Mouse (Mus musculus): ENCODE data around the gene Gm5142.

GRCm38 (mm10) chr14:59201604-59202215, 23.2 kb upstream of the Gm5142 start:
- no peak for TF ChIP-seq CTCF (conservative IDR thresholded peaks at IDR 0.05; ENCODE audit: insufficient read depth, insufficient read length, low read depth, low read length)
- TF ChIP-seq POLR2A (IDR thresholded peaks at IDR 0.05; ENCODE audit: low read depth, low read length): no peak
